Mouse (Mus musculus): ENCODE results near the gene Hist1h2ad. TPM values are rescaled to one million over a fixed set of nuclear protein-coding genes. Genes with fewer than 3 reads are reported as not detected.
A peak's percentile ranks its signal among the peaks of the same experiment; 100 is the strongest.
"Not testable (repeated sequence)": the region's sequence is repeated elsewhere in the genome, so short reads cannot be mapped to it uniquely, and the experiment has no call there.

The Hist1h2ad gene
- polyA plus RNA-seq, 1 experiment from 2014 or later: 1.3 TPM

GRCm38 (mm10) chr13:23609209-23609608 is 35.0 kb downstream of the Hist1h2ad start:
- WGBS: 93% methylated on average over 4 of the region's 4 CpGs
- Histone ChIP-seq H3K27ac (ENCODE audit: low read depth, low read length) (no peak overlapping the region), H3K4me1 (ENCODE audit: control insufficient read depth, insufficient read depth, low read depth, low read length) (no peaks in the 10 kb centered on the region), H3K4me2 (ENCODE audit: low read length) (no peak overlapping the region), H3K4me3 (ENCODE audit: low read length) (no peak overlapping the region), H3K36me3 (ENCODE audit: control insufficient read depth, insufficient read depth, low read length) (no peaks in the 10 kb centered on the region), H3K27me3 (replicated peaks; ENCODE audit: control insufficient read depth, insufficient read depth, low read length) (no peaks in the 10 kb centered on the region), H3K9ac (ENCODE audit: low read depth, low read length) (no peak overlapping the region), H3K9me3 (ENCODE audit: control insufficient read depth, low read length) (no peaks in the 10 kb centered on the region)
- no peak for ATAC-seq

GRCm38 (mm10) chr13:23609844-23610243 is 35.7 kb downstream of the Hist1h2ad start:
- no peak overlapping the region for H3K4me2 ChIP-seq (ENCODE audit: low read length)
- H3K36me3 ChIP-seq (ENCODE audit: control insufficient read depth, insufficient read depth, low read length): no peaks in the 10 kb centered on the region
- no peaks in the 10 kb centered on the region for H3K9me3 ChIP-seq (ENCODE audit: control insufficient read depth, low read length)
- ATAC-seq: no peak
- no peaks in the 10 kb centered on the region for H3K27me3 ChIP-seq (replicated peaks; ENCODE audit: control insufficient read depth, insufficient read depth, low read length)
- H3K9ac ChIP-seq (ENCODE audit: low read depth, low read length): no peak overlapping the region
- H3K4me1 ChIP-seq (ENCODE audit: control insufficient read depth, insufficient read depth, low read depth, low read length): no peaks in the 10 kb centered on the region
- H3K4me3 ChIP-seq (ENCODE audit: low read length): no peak overlapping the region
- H3K27ac ChIP-seq (ENCODE audit: low read depth, low read length): no peak overlapping the region

- no peak overlapping the region for H3K9ac ChIP-seq (ENCODE audit: low read depth, low read length)
- H3K4me1 ChIP-seq (ENCODE audit: control insufficient read depth, insufficient read depth, low read depth, low read length): no peaks in the 10 kb centered on the region
- 73% methylated on average over 2 of the region's 2 CpGs for whole genome bisulfite sequencing
- H3K9me3 ChIP-seq (ENCODE audit: control insufficient read depth, low read length): no peaks in the 10 kb centered on the region
- no peaks in the 10 kb centered on the region for H3K36me3 ChIP-seq (ENCODE audit: control insufficient read depth, insufficient read depth, low read length)
- H3K4me3 ChIP-seq (ENCODE audit: low read length): no peak overlapping the region
- no peak overlapping the region for H3K27ac ChIP-seq (ENCODE audit: low read depth, low read length)
- no peak for ATAC-seq
- no peak overlapping the region for H3K4me2 ChIP-seq (ENCODE audit: low read length)
- no peaks in the 10 kb centered on the region for H3K27me3 ChIP-seq (replicated peaks; ENCODE audit: control insufficient read depth, insufficient read depth, low read length)
Measured at GRCm38 (mm10) chr13:23610393-23610792, 36.2 kb downstream of the Hist1h2ad start.

GRCm38 (mm10) chr13:23611638-23612037 is 37.5 kb downstream of the Hist1h2ad start:
- H3K4me1 ChIP-seq (ENCODE audit: control insufficient read depth, insufficient read depth, low read depth, low read length): no peaks in the 10 kb centered on the region
- WGBS: 90% methylated on average over 3 of the region's 3 CpGs
- H3K36me3 ChIP-seq (ENCODE audit: control insufficient read depth, insufficient read depth, low read length): no peaks in the 10 kb centered on the region
- H3K9ac ChIP-seq (ENCODE audit: low read depth, low read length): no peak overlapping the region
- H3K9me3 ChIP-seq (ENCODE audit: control insufficient read depth, low read length): no peaks in the 10 kb centered on the region
- ATAC-seq: no peak
- H3K27me3 ChIP-seq (replicated peaks; ENCODE audit: control insufficient read depth, insufficient read depth, low read length): no peaks in the 10 kb centered on the region
- no peak overlapping the region for H3K4me3 ChIP-seq (ENCODE audit: low read length)
- no peak overlapping the region for H3K4me2 ChIP-seq (ENCODE audit: low read length)
- H3K27ac ChIP-seq (ENCODE audit: low read depth, low read length): no peak overlapping the region

GRCm38 (mm10) chr13:23620056-23620732 is 46.0 kb downstream of the Hist1h2ad start:
- 52% methylated on average over 12 of the region's 12 CpGs for WGBS
- ATAC-seq: no peak
- no peaks in the 10 kb centered on the region for H3K27me3 ChIP-seq (replicated peaks; ENCODE audit: control insufficient read depth, insufficient read depth, low read length)
- peak overlapping the region; percentile 95 for H3K27ac ChIP-seq (ENCODE audit: low read depth, low read length)
- H3K4me2 ChIP-seq (ENCODE audit: low read length): peak overlapping the region; percentile 98
- no peaks in the 10 kb centered on the region for H3K9me3 ChIP-seq (ENCODE audit: control insufficient read depth, low read length)
- H3K4me3 ChIP-seq (ENCODE audit: low read length): peak overlapping the region; percentile 61
- H3K36me3 ChIP-seq (ENCODE audit: control insufficient read depth, insufficient read depth, low read length): no peaks in the 10 kb centered on the region
- peak overlapping the region; percentile 74 for H3K9ac ChIP-seq (ENCODE audit: low read depth, low read length)
- peaks cover 8% of the 10 kb centered on the region for H3K4me1 ChIP-seq (ENCODE audit: control insufficient read depth, insufficient read depth, low read depth, low read length)

- Histone ChIP-seq H3K27ac (ENCODE audit: low read depth, low read length) (peak within 1 kb of the TSS; percentile 95), H3K4me1 (ENCODE audit: control insufficient read depth, insufficient read depth, low read depth, low read length) (peaks cover 8% of the 10 kb centered on the region), H3K36me3 (ENCODE audit: control insufficient read depth, insufficient read depth, low read length) (no peaks in the 10 kb centered on the region), H3K9ac (ENCODE audit: low read depth, low read length) (peak within 1 kb of the TSS; percentile 74), H3K27me3 (replicated peaks; ENCODE audit: control insufficient read depth, insufficient read depth, low read length) (no peaks in the 10 kb centered on the region), H3K4me3 (ENCODE audit: low read length) (peak within 1 kb of the TSS; percentile 61), H3K9me3 (ENCODE audit: control insufficient read depth, low read length) (no peaks in the 10 kb centered on the region), H3K4me2 (ENCODE audit: low read length) (peak within 1 kb of the TSS; percentile 98)
- peak; percentile 93 for ATAC-seq
- 0% methylated on average over 27 of the region's 27 CpGs for WGBS
Measured at GRCm38 (mm10) chr13:23620733-23621531, 46.8 kb downstream of the Hist1h2ad start, which contains the start of gene Hist1h2be. Hist1h2be (minus strand) TSS chr13:23621124.

GRCm38 (mm10) chr13:23621532-23622174 is 47.5 kb downstream of the Hist1h2ad start:
- H3K36me3 ChIP-seq (ENCODE audit: control insufficient read depth, insufficient read depth, low read length): no peaks in the 10 kb centered on the region
- H3K9me3 ChIP-seq (ENCODE audit: control insufficient read depth, low read length): no peaks in the 10 kb centered on the region
- under 1% methylated on average over 18 of the region's 18 CpGs for WGBS
- peaks cover 8% of the 10 kb centered on the region for H3K4me1 ChIP-seq (ENCODE audit: control insufficient read depth, insufficient read depth, low read depth, low read length)
- H3K4me2 ChIP-seq (ENCODE audit: low read length): peak overlapping the region; percentile 98
- H3K27ac ChIP-seq (ENCODE audit: low read depth, low read length): peak overlapping the region; percentile 95
- ATAC-seq: peak; percentile 89
- H3K27me3 ChIP-seq (replicated peaks; ENCODE audit: control insufficient read depth, insufficient read depth, low read length): no peaks in the 10 kb centered on the region
- peak overlapping the region; percentile 61 for H3K4me3 ChIP-seq (ENCODE audit: low read length)
- H3K9ac ChIP-seq (ENCODE audit: low read depth, low read length): peak overlapping the region; percentile 72

- H3K4me3 ChIP-seq (ENCODE audit: low read length): peak within 1 kb of the TSS; percentile 61
- 0% methylated on average over 50 of the region's 53 CpGs for WGBS
- H3K36me3 ChIP-seq (ENCODE audit: control insufficient read depth, insufficient read depth, low read length); H3K4me1 ChIP-seq (ENCODE audit: control insufficient read depth, insufficient read depth, low read depth, low read length); H3K9me3 ChIP-seq (ENCODE audit: control insufficient read depth, low read length); H3K27me3 ChIP-seq (replicated peaks; ENCODE audit: control insufficient read depth, insufficient read depth, low read length): not testable (repeated sequence)
- peak; percentile 94 for ATAC-seq
- H3K4me2 ChIP-seq (ENCODE audit: low read length): peak within 1 kb of the TSS; percentile 98
- peak within 1 kb of the TSS; percentile 72 for H3K9ac ChIP-seq (ENCODE audit: low read depth, low read length)
- peak within 1 kb of the TSS; percentile 95 for H3K27ac ChIP-seq (ENCODE audit: low read depth, low read length)
Measured at GRCm38 (mm10) chr13:23622175-23622671, 48.0 kb downstream of the Hist1h2ad start, which contains the start of gene Hist1h1e. Hist1h1e (minus strand) TSS chr13:23622558.
